Comparison of ENCODE assay signal across 16 mouse cellular contexts in genomic region chr2:66597313-66597712, GRCm38 (mm10). TPM values are rescaled to one million over a fixed set of nuclear protein-coding genes. Genes with fewer than 3 reads are reported as not detected.
"Had no signal": no experiment of that assay in that cellular context is flagged by ENCODE, and none has a peak within 500 bp of the region (broad histone marks: within the 10 kb centered on the region; RNA-seq: fewer than 3 reads in every experiment).

No protein-coding gene starts in this region.

- H3K4me2 ChIP-seq: limb, embryonic 15.5 days; liver, embryonic 12.5 days; lung, embryonic 14.5 days; midbrain, embryonic 11.5 days; midbrain, embryonic 15.5 days; neural tube, embryonic 13.5 days; stomach, embryonic 15.5 days had no signal

- H3K9ac ChIP-seq: limb, embryonic 15.5 days; liver, embryonic 12.5 days; lung, embryonic 14.5 days; midbrain, embryonic 15.5 days; neural tube, embryonic 13.5 days; stomach, embryonic 15.5 days had no signal

- H3K36me3 ChIP-seq: limb, embryonic 15.5 days; liver, embryonic 12.5 days; midbrain, embryonic 15.5 days; neural tube, embryonic 13.5 days; stomach, embryonic 15.5 days had no signal

- H3K27ac ChIP-seq: limb, embryonic 15.5 days; liver, embryonic 12.5 days; macrophage; midbrain, embryonic 15.5 days; neural tube, embryonic 13.5 days; stomach, embryonic 15.5 days had no signal

- H3K4me1 ChIP-seq: limb, embryonic 15.5 days; liver, embryonic 12.5 days; megakaryocyte, embryonic 14.5 days; midbrain, embryonic 15.5 days; neural tube, embryonic 13.5 days; stomach, embryonic 15.5 days had no signal

- H3K27me3 ChIP-seq: limb, embryonic 15.5 days; liver, embryonic 12.5 days; megakaryocyte, embryonic 14.5 days; midbrain, embryonic 15.5 days; neural tube, embryonic 13.5 days; stomach, embryonic 15.5 days had no signal

- H3K9me3 ChIP-seq: limb, embryonic 15.5 days; liver, embryonic 12.5 days; midbrain, embryonic 15.5 days; neural tube, embryonic 13.5 days; stomach, embryonic 15.5 days had no signal

- H3K4me3 ChIP-seq: limb, embryonic 15.5 days; liver, embryonic 12.5 days; megakaryocyte, embryonic 14.5 days; midbrain, embryonic 15.5 days; neural tube, embryonic 13.5 days; stomach, embryonic 15.5 days had no signal

- DNase-seq: kidney, postnatal 10 days; lung, embryonic 14.5 days; lung, postnatal 14 days; right cerebral cortex, postnatal 14 days; thymus, postnatal 14 days had no signal

- ATAC-seq: liver, embryonic 12.5 days; midbrain, embryonic 15.5 days had no signal

RNA-seq across cellular contexts. Expression of gene Scn9a, which starts 37.4 kb away (rescaled TPM):
- total RNA-seq: monocyte, adult 5-6 weeks had no signal
- polyA plus RNA-seq: liver, embryonic 12.5 days; macrophage; spleen, adult 2 months; testis, adult 2 months had no signal
